Mouse (Mus musculus) NIH3T3 (cell line): Measurements from ENCODE around the gene Kcnj12.

ENCODE experiments used
- DNase-seq: peaks from one replicate; pipeline ENCODE4 v3.0.0-alpha.2; 2012; ENCODE audit warnings: low read depth

The Kcnj12 gene

GRCm38 (mm10) chr11:61022550-61023391, at the start of gene Kcnj12:
Kcnj12 (plus strand) TSS chr11:61022564.
- DNase-seq, result no peak

- DNase-seq, result no peak
Observed at GRCm38 (mm10) chr11:60975097-60975496, 47.3 kb upstream of the Kcnj12 start.

- no peak for DNase-seq
Observed at GRCm38 (mm10) chr11:60976234-60976633, 46.1 kb upstream of the Kcnj12 start.

GRCm38 (mm10) chr11:60976742-60977141, 45.6 kb upstream of the Kcnj12 start:
- DNase-seq, result no peak

- DNase-seq, result no peak
Observed at GRCm38 (mm10) chr11:60977153-60977552, 45.2 kb upstream of the Kcnj12 start.

GRCm38 (mm10) chr11:60978658-60979057, 43.7 kb upstream of the Kcnj12 start:
- no peak for DNase-seq

- DNase-seq, result no peak
Observed at GRCm38 (mm10) chr11:60979788-60980187, 42.6 kb upstream of the Kcnj12 start.

- no peak for DNase-seq
Observed at GRCm38 (mm10) chr11:60981693-60982486, 40.5 kb upstream of the Kcnj12 start.

GRCm38 (mm10) chr11:60984912-60985558, 37.3 kb upstream of the Kcnj12 start:
- no peak for DNase-seq

GRCm38 (mm10) chr11:60990428-60990827, 31.9 kb upstream of the Kcnj12 start:
- no peak for DNase-seq

GRCm38 (mm10) chr11:61002736-61003135, 19.6 kb upstream of the Kcnj12 start:
- no peak for DNase-seq

GRCm38 (mm10) chr11:61004046-61004445, 18.3 kb upstream of the Kcnj12 start:
- no peak for DNase-seq

GRCm38 (mm10) chr11:61004781-61005180, 17.6 kb upstream of the Kcnj12 start:
- DNase-seq, result no peak

- DNase-seq, result no peak
Observed at GRCm38 (mm10) chr11:61005345-61005744, 17.0 kb upstream of the Kcnj12 start.

GRCm38 (mm10) chr11:61011736-61012294, 10.5 kb upstream of the Kcnj12 start:
- DNase-seq, result no peak

GRCm38 (mm10) chr11:61016866-61017398, 5.4 kb upstream of the Kcnj12 start:
- no peak for DNase-seq

GRCm38 (mm10) chr11:61021129-61021528, 1.2 kb upstream of the Kcnj12 start:
- DNase-seq, result no peak

GRCm38 (mm10) chr11:61021676-61022549, 451 bp upstream of the Kcnj12 start:
- DNase-seq, result no peak

- no peak for DNase-seq
Observed at GRCm38 (mm10) chr11:61023416-61024200, 1.2 kb downstream of the Kcnj12 start.

- DNase-seq, result no peak
Observed at GRCm38 (mm10) chr11:61024388-61024787, 2.0 kb downstream of the Kcnj12 start.
